Mouse (Mus musculus) lung, embryonic 14.5 days (tissue): ENCODE data around the gene Abcb4. TPM values are rescaled to one million over a fixed set of nuclear protein-coding genes. Genes with fewer than 3 reads are reported as not detected.
"Not testable (repeated sequence)": the region's sequence is repeated elsewhere in the genome, so short reads cannot be mapped to it uniquely, and the experiment has no call there.

ENCODE experiments used
- ATAC-seq: fragments of 200-750 bp; cut with Nextera tagmentation; 2 replicates; pipeline ENCODE4 v1.8.0; 2017; ENCODE audit warnings: mild to moderate bottlenecking, moderate TSS enrichment, moderate library complexity; ENCODE audit not compliant: insufficient read depth
- DNase-seq: peaks from one replicate; pipeline ENCODE4 v3.0.0-alpha.2; 2015
- H3K27ac ChIP-seq: fragments of 300-500 bp; sonication (generic); 2 replicates; pipeline ENCODE4 v1.5.1; 2014; ENCODE audit warnings: low read depth, mild to moderate bottlenecking, moderate library complexity
- H3K27me3 ChIP-seq: fragments of 300-500 bp; sonication (generic); 2 replicates; pipeline ENCODE4 v1.6.1; 2014; ENCODE audit warnings: low read length, control low read depth; ENCODE audit not compliant: insufficient read depth
- H3K36me3 ChIP-seq: fragments of 300-500 bp; sonication (generic); 2 replicates; pipeline ENCODE4 v1.6.1; 2014; ENCODE audit warnings: control low read depth; ENCODE audit not compliant: insufficient read depth
- H3K4me1 ChIP-seq: fragments of 300-500 bp; sonication (generic); 2 replicates; pipeline ENCODE4 v1.6.1; 2014; ENCODE audit warnings: antibody characterized with exemption, control low read depth; ENCODE audit not compliant: insufficient read depth
- H3K4me2 ChIP-seq: fragments of 300-500 bp; sonication (generic); 2 replicates; pipeline ENCODE4 v1.6.1; 2014; ENCODE audit warnings: mild to moderate bottlenecking
- H3K4me3 ChIP-seq: fragments of 300-500 bp; sonication (generic); 2 replicates; pipeline ENCODE4 v1.5.1; 2014; ENCODE audit warnings: low read depth, low read length
- H3K9ac ChIP-seq: fragments of 300-500 bp; sonication (generic); 2 replicates; pipeline ENCODE4 v1.6.1; 2014
- H3K9me3 ChIP-seq: fragments of 300-500 bp; sonication (generic); 2 replicates; pipeline ENCODE4 v1.6.1; 2016; ENCODE audit warnings: low read depth, low read length, control low read depth
- CTCF ChIP-seq: IDR thresholded peaks from 2 replicates; pipeline ENCODE4 v1.5.1; 2016; ENCODE audit warnings: antibody characterized with exemption, low read depth
- WGBS: fragments of 180-500 bp; shearing (Covaris S2); extraction: QIAGEN DNeasy Blood & Tissue Kit; methylation state at CpG from one replicate; pipeline ENCODE4 v1.1.7; 2014; 5-methylcytosine and 5-hydroxymethylcytosine counted together
- polyA plus RNA-seq: library from polyadenylated mRNA; unstranded; fragments of >200 nt; fragmentation: Nextera tagmentation; extraction: Ambion mirVana; gene quantifications from 2 replicates; pipeline ENCODE4 v1.2.1, GENCODE M21; 2014

The Abcb4 gene
- polyA plus RNA-seq, 1 experiment from 2014 or later, result 0.22 TPM

DNA sequence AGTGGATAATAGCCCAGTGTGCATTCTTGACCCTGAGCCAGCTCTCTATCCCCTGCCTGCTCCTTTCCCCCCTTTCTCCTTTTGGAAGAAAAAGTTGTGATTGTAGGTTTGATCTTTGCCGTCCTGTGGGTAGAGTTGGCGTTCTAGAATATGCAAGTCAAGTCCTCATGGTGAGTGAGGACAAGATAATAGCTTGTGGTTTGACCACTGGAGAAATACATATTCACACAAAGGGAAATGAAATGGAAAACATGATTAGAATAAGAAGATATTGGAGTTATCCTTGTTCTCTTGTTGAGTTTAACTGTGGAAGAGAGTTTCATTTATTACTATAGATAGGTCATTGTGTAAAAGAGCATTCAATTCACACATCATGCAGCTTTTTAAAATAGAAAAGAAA, 22.9 kb downstream of the Abcb4 start:
- Histone ChIP-seq H3K27me3 (no peaks in the 10 kb centered on the region), H3K36me3 (no peaks in the 10 kb centered on the region), H3K4me3 (no peak overlapping the region), H3K27ac (no peak overlapping the region), H3K9me3 (no peaks in the 10 kb centered on the region), H3K4me1 (no peaks in the 10 kb centered on the region), H3K9ac (no peak overlapping the region), H3K4me2 (no peak overlapping the region)
- ATAC-seq (no peak), DNase-seq (no peak)
- TF ChIP-seq CTCF, result no peak
- 83% methylated on average over 2 of the region's 2 CpGs for WGBS

DNA sequence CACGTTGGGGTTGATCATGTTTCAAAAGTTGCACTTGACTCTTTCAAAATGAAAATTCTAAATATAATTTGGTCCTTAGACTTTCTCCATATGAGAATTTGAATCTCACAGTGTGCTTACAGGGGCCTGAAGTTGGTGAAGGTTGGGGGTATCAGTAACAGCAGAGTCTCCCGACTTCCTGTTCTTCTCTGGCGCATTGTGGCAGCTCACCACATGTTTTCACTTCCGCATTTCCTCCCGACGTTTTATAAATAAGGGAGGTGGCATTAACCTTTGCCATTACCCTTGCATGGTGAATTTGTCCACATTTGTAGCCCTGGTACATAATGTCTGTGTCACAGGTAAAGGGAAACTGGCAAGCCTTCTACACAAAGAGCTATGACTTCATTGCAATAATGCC, 23.6 kb downstream of the Abcb4 start:
- Histone ChIP-seq H3K4me3 (no peak overlapping the region), H3K4me2 (no peak overlapping the region), H3K9ac (no peak overlapping the region), H3K36me3 (no peaks in the 10 kb centered on the region), H3K4me1 (no peaks in the 10 kb centered on the region), H3K27ac (no peak overlapping the region), H3K27me3 (no peaks in the 10 kb centered on the region), H3K9me3 (no peaks in the 10 kb centered on the region)
- DNase-seq (no peak), ATAC-seq (no peak)
- no peak for TF ChIP-seq CTCF
- WGBS, result 65% methylated on average over 6 of the region's 6 CpGs

DNA sequence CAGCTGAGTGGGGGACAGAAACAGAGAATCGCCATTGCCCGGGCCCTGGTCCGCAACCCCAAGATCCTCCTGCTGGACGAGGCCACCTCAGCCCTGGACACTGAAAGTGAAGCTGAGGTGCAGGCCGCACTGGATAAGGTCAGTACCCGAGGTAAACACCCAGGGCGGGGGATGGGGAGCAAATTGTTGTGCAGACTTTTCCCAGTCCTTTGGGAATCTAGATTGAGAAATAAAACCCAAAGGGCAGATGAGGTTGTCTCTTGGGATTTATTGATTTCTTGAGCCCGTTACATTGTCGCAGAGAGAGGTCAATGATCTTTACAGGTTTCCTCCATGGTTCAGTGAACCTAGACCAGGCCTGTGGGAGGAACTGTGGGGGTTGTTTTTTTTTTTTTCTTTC, 34.9 kb downstream of the Abcb4 start:
- H3K27me3 ChIP-seq, result no peaks in the 10 kb centered on the region
- ATAC-seq, result no peak
- no peak for DNase-seq
- WGBS, result 79% methylated on average over 9 of the region's 9 CpGs
- H3K9me3 ChIP-seq, result no peaks in the 10 kb centered on the region; the same call in 1 of the 2 replicates
- H3K4me3 ChIP-seq, result no peak overlapping the region
- H3K4me2 ChIP-seq, result no peak overlapping the region
- no peaks in the 10 kb centered on the region for H3K36me3 ChIP-seq
- TF ChIP-seq CTCF, result no peak
- H3K27ac ChIP-seq, result no peak overlapping the region
- no peaks in the 10 kb centered on the region for H3K4me1 ChIP-seq
- no peak overlapping the region for H3K9ac ChIP-seq

DNA sequence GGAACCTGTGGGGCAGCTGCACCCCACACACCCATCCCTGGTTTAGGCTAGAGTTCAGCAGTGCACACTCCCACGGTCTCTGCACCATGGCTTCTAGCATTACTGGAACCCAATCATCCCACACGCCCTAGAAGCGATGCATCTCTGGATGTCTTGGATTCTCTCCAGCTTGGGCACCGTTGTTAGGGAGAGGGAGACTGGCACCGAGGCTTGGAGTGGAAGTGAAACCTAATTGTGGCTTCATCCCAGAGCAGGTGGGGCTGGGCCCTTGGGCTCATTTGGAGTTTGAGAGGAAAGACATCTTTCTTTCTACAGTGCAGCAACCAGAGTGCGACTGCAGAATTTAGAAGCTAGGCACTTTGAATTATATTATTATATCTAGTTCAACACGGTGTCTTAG, 44.4 kb downstream of the Abcb4 start:
- Histone ChIP-seq H3K9ac (no peak overlapping the region), H3K27me3 (no peaks in the 10 kb centered on the region), H3K4me2 (no peak overlapping the region), H3K36me3 (no peaks in the 10 kb centered on the region), H3K27ac (no peak overlapping the region), H3K4me3 (no peak overlapping the region), H3K4me1 (no peaks in the 10 kb centered on the region), H3K9me3 (no peaks in the 10 kb centered on the region)
- WGBS, result 85% methylated on average over 7 of the region's 7 CpGs
- ATAC-seq (no peak), DNase-seq (no peak)
- no peak for TF ChIP-seq CTCF

DNA sequence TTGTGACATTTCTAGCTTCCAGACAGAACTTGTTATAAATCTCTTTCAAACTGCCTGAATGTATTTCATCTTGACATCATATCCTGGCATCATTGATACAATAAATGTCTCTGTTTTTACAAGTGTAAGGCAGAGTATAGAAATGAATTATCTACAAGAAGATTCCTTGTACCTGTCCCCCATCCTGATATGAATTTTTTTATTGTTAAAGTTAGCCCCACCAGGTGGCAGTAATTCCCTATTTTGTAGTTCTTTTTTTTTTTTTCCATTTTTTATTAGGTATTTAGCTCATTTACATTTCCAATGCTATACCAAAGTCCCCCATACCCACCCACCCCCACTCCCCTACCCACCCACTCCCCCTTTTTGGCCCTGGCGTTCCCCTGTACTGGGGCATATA, 47.7 kb downstream of the Abcb4 start:
- not testable (repeated sequence) for H3K9me3 ChIP-seq, H3K36me3 ChIP-seq, H3K9ac ChIP-seq, H3K4me2 ChIP-seq, ATAC-seq, H3K4me3 ChIP-seq, H3K27ac ChIP-seq, H3K4me1 ChIP-seq, H3K27me3 ChIP-seq
- DNase-seq, result peak; percentile 49
- no CpG with 5 or more reads among the region's 1 CpGs for WGBS

DNA sequence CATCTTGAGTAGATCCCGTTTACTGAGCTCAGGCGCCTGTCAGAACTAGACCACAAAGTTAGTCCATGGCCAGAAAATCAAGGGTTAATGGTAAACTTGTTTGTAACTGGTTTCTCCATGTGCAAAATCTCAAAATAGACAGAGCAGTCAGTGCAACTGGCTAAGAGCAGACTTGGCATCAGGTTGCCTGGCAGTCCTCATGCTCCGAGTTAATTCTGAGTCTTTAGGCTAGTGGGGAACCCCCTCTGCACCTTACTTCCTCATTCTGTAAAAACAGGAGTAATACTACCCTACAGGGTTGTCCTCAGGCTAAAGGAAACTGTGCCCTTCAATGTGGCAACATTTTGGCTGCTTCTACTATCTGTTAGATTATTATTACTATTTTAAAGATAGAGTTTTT, 50.3 kb downstream of the Abcb4 start:
- H3K9ac ChIP-seq, result no peak overlapping the region
- TF ChIP-seq CTCF, result no peak
- no peaks in the 10 kb centered on the region for H3K9me3 ChIP-seq
- 69% methylated on average over 3 of the region's 3 CpGs for WGBS
- ATAC-seq (no peak), DNase-seq (no peak)
- H3K4me1 ChIP-seq, result no peaks in the 10 kb centered on the region
- H3K27ac ChIP-seq, result no peak overlapping the region
- H3K36me3 ChIP-seq, result no peaks in the 10 kb centered on the region
- H3K4me2 ChIP-seq, result no peak overlapping the region
- H3K27me3 ChIP-seq, result no peaks in the 10 kb centered on the region
- no peak overlapping the region for H3K4me3 ChIP-seq

DNA sequence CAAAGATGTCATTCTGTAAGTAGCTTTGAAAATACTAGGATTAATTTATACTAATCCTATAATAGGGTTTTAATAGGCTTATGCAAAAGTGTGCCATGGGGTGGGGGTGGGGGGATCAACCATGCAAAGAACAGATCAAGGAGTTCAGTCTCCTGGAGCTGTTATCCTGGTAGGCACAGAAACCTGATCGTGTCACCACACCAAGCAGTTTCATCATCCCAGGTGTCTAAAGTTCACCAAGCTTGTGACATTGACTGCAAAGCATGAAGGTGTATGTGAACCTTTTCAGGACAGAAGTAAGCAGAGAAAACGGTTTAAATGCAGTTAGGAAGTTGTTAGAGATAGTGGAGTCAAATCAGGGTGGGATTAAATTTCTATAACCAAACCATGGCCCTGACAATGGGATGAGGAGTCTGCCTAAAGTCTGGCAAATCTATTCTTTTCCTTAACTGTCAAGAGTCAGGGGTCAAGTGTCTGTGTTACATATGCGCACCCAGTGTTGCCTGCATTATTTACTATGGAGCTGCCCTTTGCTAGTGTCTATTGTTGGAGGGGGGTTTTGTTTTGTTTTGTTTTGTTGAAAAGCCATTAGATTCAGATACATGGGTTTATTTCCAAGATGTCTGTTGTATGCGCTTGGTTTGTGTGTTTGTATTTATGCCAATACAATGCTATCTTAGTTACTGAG, 54.0 kb downstream of the Abcb4 start:
- ATAC-seq, result no peak

DNA sequence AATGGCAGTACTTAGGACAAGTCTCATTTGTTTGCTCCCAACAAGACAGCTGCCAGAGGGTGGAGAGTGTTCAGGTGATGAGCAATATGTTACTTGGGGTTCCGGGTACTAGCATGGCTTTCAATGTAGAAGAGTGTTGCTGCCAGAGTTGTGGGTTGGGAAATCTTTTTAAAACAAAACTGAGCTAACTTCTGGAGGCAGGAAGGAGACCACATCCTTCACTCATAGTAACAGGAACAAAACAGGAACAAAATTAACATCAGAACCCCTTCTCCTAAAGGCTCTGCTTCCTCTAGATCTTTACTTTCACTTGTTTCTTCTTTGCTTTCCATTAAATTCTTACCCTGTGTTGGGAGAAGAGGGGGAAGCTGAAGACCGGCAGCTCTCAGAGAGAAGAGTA, 60.1 kb downstream of the Abcb4 start:
- Histone ChIP-seq H3K4me2 (no peak overlapping the region), H3K4me3 (no peak overlapping the region), H3K27ac (no peak overlapping the region), H3K36me3 (no peaks in the 10 kb centered on the region), H3K4me1 (no peaks in the 10 kb centered on the region), H3K9ac (no peak overlapping the region), H3K27me3 (no peaks in the 10 kb centered on the region), H3K9me3 (no peaks in the 10 kb centered on the region)
- DNase-seq (no peak), ATAC-seq (no peak)
- 90% methylated on average over 2 of the region's 2 CpGs for WGBS
- TF ChIP-seq CTCF, result no peak

More for the DNA sequence above, 54.0 kb downstream of the Abcb4 start:
- no peaks in the 10 kb centered on the region for H3K4me1 ChIP-seq
- DNase-seq, result no peak
- no peaks in the 10 kb centered on the region for H3K9me3 ChIP-seq
- no peaks in the 10 kb centered on the region for H3K36me3 ChIP-seq
- WGBS, result 68% methylated on average over 4 of the region's 4 CpGs
- H3K27me3 ChIP-seq, result no peaks in the 10 kb centered on the region
- H3K4me2 ChIP-seq, result no peak overlapping the region
- no peak overlapping the region for H3K9ac ChIP-seq
- no peak overlapping the region for H3K4me3 ChIP-seq
- no peak for TF ChIP-seq CTCF
- H3K27ac ChIP-seq, result no peak overlapping the region
